Mouse (Mus musculus) embryo, embryonic 9.5 days (tissue): ENCODE measurements around the gene Slc1a6.
"Not testable (repeated sequence)": the region's sequence is repeated elsewhere in the genome, so short reads cannot be mapped to it uniquely, and the experiment has no call there.

Experiments
- DNase-seq: peaks from one replicate; pipeline ENCODE4 v3.0.0-alpha.2; 2017; ENCODE audit errors: extremely low spot score

Gene Slc1a6

GRCm38 (mm10) chr10:78779981-78780651 is at the start of gene Slc1a6:
Gene Slc1a6 (plus strand): TSS chr10:78780496.
- DNase-seq = peak; percentile 34

- no peak for DNase-seq
These were observed 40.5 kb upstream of the Slc1a6 start for GRCm38 (mm10) chr10:78739821-78740220.

- no peak for DNase-seq
These were observed 36.6 kb upstream of the Slc1a6 start for GRCm38 (mm10) chr10:78743721-78744120.

- peak; percentile 21 for DNase-seq
These were observed 34.7 kb upstream of the Slc1a6 start for GRCm38 (mm10) chr10:78745453-78746232.

GRCm38 (mm10) chr10:78747035-78747721 is 33.1 kb upstream of the Slc1a6 start:
- peak; percentile 76 for DNase-seq

- no peak for DNase-seq
These were observed 32.1 kb upstream of the Slc1a6 start for GRCm38 (mm10) chr10:78748161-78748560.

GRCm38 (mm10) chr10:78748946-78749345 is 31.4 kb upstream of the Slc1a6 start:
- DNase-seq = no peak

- DNase-seq = peak; percentile 84
These were observed 27.7 kb upstream of the Slc1a6 start, which contains the start of gene Ccdc105 for GRCm38 (mm10) chr10:78752452-78753191. Gene Ccdc105 (minus strand): TSS chr10:78753065.

- peak; percentile 65 for DNase-seq
These were observed 24.3 kb upstream of the Slc1a6 start for GRCm38 (mm10) chr10:78756021-78756420.

GRCm38 (mm10) chr10:78765570-78765969 is 14.7 kb upstream of the Slc1a6 start:
- no peak for DNase-seq

GRCm38 (mm10) chr10:78775830-78776229 is 4.5 kb upstream of the Slc1a6 start:
- DNase-seq = no peak

GRCm38 (mm10) chr10:78779527-78779926 is 769 bp upstream of the Slc1a6 start:
- DNase-seq = no peak

- peak; percentile 72 for DNase-seq
These were observed 7.3 kb downstream of the Slc1a6 start for GRCm38 (mm10) chr10:78787566-78788087.

GRCm38 (mm10) chr10:78790561-78790960 is 10.3 kb downstream of the Slc1a6 start:
- DNase-seq = no peak

- no peak for DNase-seq
These were observed 21.2 kb downstream of the Slc1a6 start for GRCm38 (mm10) chr10:78801449-78801848.

- no peak for DNase-seq
These were observed 32.2 kb downstream of the Slc1a6 start for GRCm38 (mm10) chr10:78812358-78813060.

GRCm38 (mm10) chr10:78840456-78840855 is 60.2 kb downstream of the Slc1a6 start:
- not testable (repeated sequence) for DNase-seq

- no peak for DNase-seq
These were observed 71.8 kb downstream of the Slc1a6 start, which contains the start of gene Olfr1356 for GRCm38 (mm10) chr10:78852066-78852465. Gene Olfr1356 (minus strand): TSS chr10:78852166.
